Mouse (Mus musculus) thymus, adult 2 months (tissue): Measurements from ENCODE around the gene Olfr356.

Source experiments
- CTCF ChIP-seq: fragments of 200-500 bp; IDR thresholded peaks from 2 replicates; pipeline ENCODE4 v1.5.1; 2012; ENCODE audit warnings: mild to moderate bottlenecking, control low read depth, low read length, moderate library complexity, borderline replicate concordance; ENCODE audit not compliant: control insufficient read depth, poor library complexity, insufficient read depth; ENCODE audit errors: extremely low read depth
- POLR2A ChIP-seq: fragments of 200-500 bp; IDR thresholded peaks from 2 replicates; pipeline ENCODE4 v1.6.1; 2012; ENCODE audit warnings: mild to moderate bottlenecking, low read length, control low read depth, moderate library complexity; ENCODE audit not compliant: control insufficient read depth, poor library complexity, insufficient read depth; ENCODE audit errors: extremely low read depth

DNA sequence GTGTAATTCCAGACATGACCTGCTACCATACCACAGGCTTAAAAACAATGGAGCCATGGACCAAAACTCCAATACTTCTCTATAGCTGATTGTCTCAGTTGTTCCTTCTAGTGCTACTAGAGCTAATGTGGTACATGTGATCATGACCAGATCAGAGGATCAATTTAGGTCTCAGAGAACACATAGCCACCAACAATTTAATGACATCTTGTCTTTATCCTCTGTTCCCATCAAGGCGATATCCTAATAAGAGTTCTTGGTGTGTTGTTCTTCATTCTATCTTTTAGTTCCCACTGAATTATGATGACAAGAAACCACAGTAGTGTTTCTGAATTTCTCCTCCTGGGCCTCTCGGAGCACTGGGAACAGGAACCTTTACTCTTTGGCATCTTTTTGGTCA lies at the start of gene Olfr356:
- TF ChIP-seq POLR2A (no peak), CTCF (no peak)
